Mouse (Mus musculus): ENCODE results near the gene Smarcc1. TPM values are rescaled to one million over a fixed set of nuclear protein-coding genes. Genes with fewer than 3 reads are reported as not detected.

Gene Smarcc1
- polyA plus RNA-seq, 1 experiment: 41.4 TPM

DNA sequence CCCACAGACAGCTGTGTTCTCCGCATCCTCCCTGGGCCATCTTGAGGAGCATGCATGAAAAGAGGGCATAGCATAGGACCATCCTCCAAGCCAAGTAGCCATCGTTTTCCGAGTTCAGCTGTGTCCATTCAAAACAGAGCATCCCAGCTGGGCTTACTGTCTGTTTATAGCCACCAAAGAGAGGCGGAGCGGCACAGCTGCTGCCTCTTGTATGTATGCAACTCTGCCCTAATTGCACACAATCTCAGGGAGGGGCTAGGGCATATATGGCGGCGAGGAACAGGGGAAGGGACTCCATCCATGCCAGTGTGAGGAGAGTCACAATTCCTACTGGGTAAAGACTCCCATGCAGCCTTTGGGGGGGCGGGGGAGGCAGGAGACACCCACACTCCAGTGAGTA, 145.7 kb downstream of the Smarcc1 start:
- Histone ChIP-seq H3K4me3 (replicated peaks; ENCODE audit: control insufficient read depth, low read depth, low read length) (no peak overlapping the region), H3K4me1 (ENCODE audit: control insufficient read depth, insufficient read depth, low read length) (no peaks in the 10 kb centered on the region), H3K27ac (ENCODE audit: control insufficient read depth, insufficient read depth, low read depth, low read length, poor library complexity) (no peak overlapping the region)
- TF ChIP-seq CTCF (IDR thresholded peaks at IDR 0.05; ENCODE audit: control insufficient read depth, insufficient read depth, low read length) (no peak), POLR2A (IDR thresholded peaks at IDR 0.05; ENCODE audit: borderline replicate concordance, control insufficient read depth, low read depth, low read length) (no peak)
- WGBS: 82% methylated on average over 8 of the region's 8 CpGs

DNA sequence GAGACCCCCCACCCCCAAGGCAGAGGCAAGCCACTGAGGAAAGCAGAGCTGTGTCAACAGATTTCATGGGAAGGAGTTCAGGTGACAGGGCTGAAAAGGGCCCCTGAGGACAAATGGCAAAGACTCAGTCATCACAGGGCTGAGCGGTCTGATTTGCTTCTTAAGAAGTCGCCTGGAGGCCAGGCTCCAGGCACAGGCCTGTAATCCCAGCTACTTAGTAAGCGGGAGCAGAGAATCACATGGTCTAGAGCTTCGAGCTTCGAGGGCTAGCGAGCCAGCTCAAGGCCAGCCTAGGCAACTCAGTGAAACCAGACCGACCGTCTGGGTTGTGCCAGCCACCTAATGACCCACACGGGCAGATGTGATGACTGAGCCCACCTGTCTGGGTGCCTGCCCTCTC, 147.5 kb downstream of the Smarcc1 start:
- 86% methylated on average over 9 of the region's 9 CpGs for WGBS
- TF ChIP-seq POLR2A (IDR thresholded peaks at IDR 0.05; ENCODE audit: borderline replicate concordance, control insufficient read depth, low read depth, low read length): no peak
- TF ChIP-seq CTCF (IDR thresholded peaks at IDR 0.05; ENCODE audit: control insufficient read depth, insufficient read depth, low read length): no peak
- Histone ChIP-seq H3K4me3 (replicated peaks; ENCODE audit: control insufficient read depth, low read depth, low read length) (no peak overlapping the region), H3K4me1 (ENCODE audit: control insufficient read depth, insufficient read depth, low read length) (no peaks in the 10 kb centered on the region), H3K27ac (ENCODE audit: control insufficient read depth, insufficient read depth, low read depth, low read length, poor library complexity) (no peak overlapping the region)

DNA sequence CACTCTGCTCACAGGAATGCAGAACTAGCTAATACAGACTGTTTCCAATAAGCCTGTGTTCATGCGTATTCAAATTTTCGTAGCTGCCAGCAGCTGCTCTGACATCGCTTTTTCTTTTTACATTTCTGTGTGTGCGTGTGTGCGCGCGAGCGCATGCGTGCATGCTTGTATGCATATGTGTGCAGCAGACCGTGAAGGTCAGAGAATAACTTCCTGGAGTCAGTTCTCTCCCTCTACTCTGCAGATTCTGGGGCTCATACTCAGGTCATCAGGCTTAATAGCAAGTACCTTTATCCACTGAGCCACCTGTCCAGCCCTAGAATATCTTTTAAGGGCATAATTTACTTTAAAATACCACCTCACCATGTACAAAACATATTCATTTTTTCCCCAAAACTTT, 150.9 kb downstream of the Smarcc1 start:
- Histone ChIP-seq H3K27ac (ENCODE audit: control insufficient read depth, insufficient read depth, low read depth, low read length, poor library complexity) (no peak overlapping the region), H3K4me3 (replicated peaks; ENCODE audit: control insufficient read depth, low read depth, low read length) (no peak overlapping the region), H3K4me1 (ENCODE audit: control insufficient read depth, insufficient read depth, low read length) (no peaks in the 10 kb centered on the region)
- TF ChIP-seq POLR2A (IDR thresholded peaks at IDR 0.05; ENCODE audit: borderline replicate concordance, control insufficient read depth, low read depth, low read length) (no peak), CTCF (IDR thresholded peaks at IDR 0.05; ENCODE audit: control insufficient read depth, insufficient read depth, low read length) (no peak)
- 89% methylated on average over 10 of the region's 10 CpGs for WGBS

DNA sequence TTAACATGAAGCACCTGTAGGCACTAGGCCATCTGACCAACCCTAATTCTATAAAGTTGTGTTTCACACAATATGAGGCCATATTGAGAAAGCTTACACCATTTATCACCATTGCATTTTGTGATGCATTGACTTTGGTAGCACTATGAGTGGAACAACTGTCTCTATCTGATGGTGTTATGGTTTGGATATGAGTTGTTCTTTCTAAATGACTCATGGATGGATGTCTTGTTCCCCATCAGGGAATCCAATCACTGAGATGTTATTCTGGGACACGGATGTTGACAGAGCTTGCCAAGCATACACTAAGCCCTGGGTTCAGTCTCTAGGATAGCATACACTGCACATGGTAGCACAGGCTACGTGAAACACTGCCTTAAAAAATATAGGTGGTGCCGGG, 154.8 kb downstream of the Smarcc1 start:
- Histone ChIP-seq H3K4me3 (replicated peaks; ENCODE audit: control insufficient read depth, low read depth, low read length) (no peak overlapping the region), H3K27ac (ENCODE audit: control insufficient read depth, insufficient read depth, low read depth, low read length, poor library complexity) (no peak overlapping the region), H3K4me1 (ENCODE audit: control insufficient read depth, insufficient read depth, low read length) (no peaks in the 10 kb centered on the region)
- 84% methylated on average over 3 of the region's 3 CpGs for WGBS
- TF ChIP-seq CTCF (IDR thresholded peaks at IDR 0.05; ENCODE audit: control insufficient read depth, insufficient read depth, low read length) (no peak), POLR2A (IDR thresholded peaks at IDR 0.05; ENCODE audit: borderline replicate concordance, control insufficient read depth, low read depth, low read length) (no peak)

DNA sequence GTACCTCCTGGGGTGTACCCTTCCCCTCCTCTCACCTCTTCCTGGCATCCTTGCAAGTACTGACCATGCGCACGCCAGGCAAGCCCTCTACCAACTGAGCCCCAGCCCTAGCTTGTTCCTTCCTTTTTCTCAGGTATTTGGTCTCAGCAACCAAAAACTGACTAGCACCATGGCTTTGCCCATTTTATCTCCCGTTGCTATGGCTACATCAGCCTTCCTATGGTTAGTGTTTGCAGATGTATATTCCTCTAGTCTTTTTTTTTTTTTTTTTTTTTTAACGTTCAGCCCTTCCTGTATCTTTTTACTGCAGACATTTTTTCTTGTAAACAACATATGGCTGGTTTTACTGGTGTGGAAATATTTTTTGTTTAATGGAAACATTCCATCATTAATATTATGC, 156.0 kb downstream of the Smarcc1 start:
- 47% methylated on average over 4 of the region's 4 CpGs for WGBS
- Histone ChIP-seq H3K4me3 (replicated peaks; ENCODE audit: control insufficient read depth, low read depth, low read length) (no peak overlapping the region), H3K27ac (ENCODE audit: control insufficient read depth, insufficient read depth, low read depth, low read length, poor library complexity) (no peak overlapping the region), H3K4me1 (ENCODE audit: control insufficient read depth, insufficient read depth, low read length) (no peaks in the 10 kb centered on the region)
- TF ChIP-seq CTCF (IDR thresholded peaks at IDR 0.05; ENCODE audit: control insufficient read depth, insufficient read depth, low read length) (no peak), POLR2A (IDR thresholded peaks at IDR 0.05; ENCODE audit: borderline replicate concordance, control insufficient read depth, low read depth, low read length) (no peak)

DNA sequence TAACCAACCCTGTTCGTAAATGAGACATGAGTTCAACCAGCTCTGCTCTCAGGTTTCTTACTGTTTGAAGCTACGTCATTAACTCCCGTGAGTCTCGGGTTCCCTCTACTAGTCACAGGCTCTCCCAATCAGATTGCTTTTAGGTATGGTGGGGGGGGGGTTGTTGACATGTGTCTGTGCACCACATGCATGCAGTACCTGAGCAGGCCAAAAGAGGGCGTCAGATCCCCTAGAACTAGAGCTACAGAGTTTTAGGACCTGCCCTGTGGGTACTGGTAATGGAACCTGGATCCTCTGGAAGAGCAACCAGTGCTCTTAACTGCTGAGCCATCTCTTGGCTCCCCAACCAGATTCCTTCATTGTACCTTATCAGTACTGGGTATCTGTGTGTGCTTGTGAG, 158.4 kb downstream of the Smarcc1 start:
- Histone ChIP-seq H3K4me1 (ENCODE audit: control insufficient read depth, insufficient read depth, low read length) (no peaks in the 10 kb centered on the region), H3K4me3 (replicated peaks; ENCODE audit: control insufficient read depth, low read depth, low read length) (no peak overlapping the region), H3K27ac (ENCODE audit: control insufficient read depth, insufficient read depth, low read depth, low read length, poor library complexity) (no peak overlapping the region)
- TF ChIP-seq POLR2A (IDR thresholded peaks at IDR 0.05; ENCODE audit: borderline replicate concordance, control insufficient read depth, low read depth, low read length) (no peak), CTCF (IDR thresholded peaks at IDR 0.05; ENCODE audit: control insufficient read depth, insufficient read depth, low read length) (no peak)
- 78% methylated on average over 5 of the region's 5 CpGs for WGBS

DNA sequence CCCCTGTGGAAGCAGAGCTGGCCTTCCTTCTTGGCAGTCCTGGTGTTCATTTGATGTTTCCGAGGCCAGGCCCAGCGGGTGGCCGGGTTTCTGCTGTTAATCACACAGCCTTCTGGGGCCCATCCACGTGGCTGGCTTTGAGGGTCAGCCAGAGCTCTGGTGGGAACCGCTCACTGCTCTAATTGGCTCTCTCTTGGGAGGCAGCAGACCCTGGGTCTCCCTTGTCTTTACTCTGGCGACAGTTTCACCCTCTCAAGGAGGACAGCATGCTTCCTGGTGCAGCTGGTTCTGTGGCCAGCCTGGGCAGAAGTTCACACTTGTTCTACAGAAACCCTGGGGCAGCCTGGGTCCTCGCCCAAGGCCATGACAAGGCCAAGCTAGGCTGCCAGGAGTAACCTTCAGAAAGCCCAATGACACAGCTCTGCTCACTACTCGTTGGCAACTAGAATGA, 159.9 kb downstream of the Smarcc1 start:
- no peak overlapping the region for H3K4me3 ChIP-seq (replicated peaks; ENCODE audit: control insufficient read depth, low read depth, low read length)
- TF ChIP-seq CTCF (IDR thresholded peaks at IDR 0.05; ENCODE audit: control insufficient read depth, insufficient read depth, low read length) (no peak), POLR2A (IDR thresholded peaks at IDR 0.05; ENCODE audit: borderline replicate concordance, control insufficient read depth, low read depth, low read length) (no peak)
- 68% methylated on average over 8 of the region's 8 CpGs for WGBS
- H3K4me1 ChIP-seq (ENCODE audit: control insufficient read depth, insufficient read depth, low read length): no peaks in the 10 kb centered on the region
- H3K27ac ChIP-seq (ENCODE audit: control insufficient read depth, insufficient read depth, low read depth, low read length, poor library complexity): no peak overlapping the region

DNA sequence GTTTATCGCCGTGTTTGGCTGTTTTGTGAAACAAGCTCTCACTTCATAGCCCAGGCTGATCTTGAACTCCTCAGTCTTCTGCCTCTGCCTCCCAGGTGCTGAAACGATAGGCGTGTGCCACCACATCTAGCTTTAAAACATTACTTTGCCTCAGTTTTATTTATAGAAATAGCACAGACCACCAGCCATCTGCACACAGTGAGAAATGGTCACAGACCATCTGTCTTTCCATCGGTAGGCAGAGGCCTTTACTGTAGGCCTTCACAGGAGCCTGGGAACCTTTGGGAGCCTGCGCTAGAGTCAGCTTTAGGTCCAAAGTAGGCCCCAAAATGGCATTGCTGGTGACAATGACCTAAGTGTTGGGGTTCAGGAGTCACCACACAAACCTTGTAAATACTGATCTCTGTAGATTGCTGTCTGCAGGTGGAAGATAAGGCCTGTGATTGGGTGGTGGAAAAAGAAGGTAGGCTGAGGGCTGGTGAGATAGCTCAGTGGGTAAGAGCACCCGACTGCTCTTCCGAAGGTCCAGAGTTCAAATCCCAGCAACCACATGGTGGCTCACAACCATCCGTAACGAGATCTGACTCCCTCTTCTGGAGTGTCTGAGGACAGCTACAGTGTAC, 166.7 kb downstream of the Smarcc1 start:
- no peak overlapping the region for H3K4me3 ChIP-seq (replicated peaks; ENCODE audit: control insufficient read depth, low read depth, low read length)
- H3K27ac ChIP-seq (ENCODE audit: control insufficient read depth, insufficient read depth, low read depth, low read length, poor library complexity): no peak overlapping the region
- TF ChIP-seq CTCF (IDR thresholded peaks at IDR 0.05; ENCODE audit: control insufficient read depth, insufficient read depth, low read length) (no peak), POLR2A (IDR thresholded peaks at IDR 0.05; ENCODE audit: borderline replicate concordance, control insufficient read depth, low read depth, low read length) (no peak)
- H3K4me1 ChIP-seq (ENCODE audit: control insufficient read depth, insufficient read depth, low read length): no peaks in the 10 kb centered on the region
- 83% methylated on average over 10 of the region's 10 CpGs for WGBS

Measured in bone marrow, adult 2 months (tissue).